Mouse (Mus musculus) lung, postnatal 0 days (tissue): Measurements from ENCODE around the gene Clec2d.
A peak's percentile ranks its signal among the peaks of the same experiment; 100 is the strongest.

ENCODE experiments used
- CTCF ChIP-seq: IDR thresholded peaks from 2 replicates; pipeline ENCODE4 v1.5.1; 2016; ENCODE audit warnings: antibody characterized with exemption, mild to moderate bottlenecking
- EP300 ChIP-seq: IDR thresholded peaks from 2 replicates; pipeline ENCODE4 v1.6.1; 2016; ENCODE audit warnings: antibody characterized with exemption, mild to moderate bottlenecking, control low read depth

DNA sequence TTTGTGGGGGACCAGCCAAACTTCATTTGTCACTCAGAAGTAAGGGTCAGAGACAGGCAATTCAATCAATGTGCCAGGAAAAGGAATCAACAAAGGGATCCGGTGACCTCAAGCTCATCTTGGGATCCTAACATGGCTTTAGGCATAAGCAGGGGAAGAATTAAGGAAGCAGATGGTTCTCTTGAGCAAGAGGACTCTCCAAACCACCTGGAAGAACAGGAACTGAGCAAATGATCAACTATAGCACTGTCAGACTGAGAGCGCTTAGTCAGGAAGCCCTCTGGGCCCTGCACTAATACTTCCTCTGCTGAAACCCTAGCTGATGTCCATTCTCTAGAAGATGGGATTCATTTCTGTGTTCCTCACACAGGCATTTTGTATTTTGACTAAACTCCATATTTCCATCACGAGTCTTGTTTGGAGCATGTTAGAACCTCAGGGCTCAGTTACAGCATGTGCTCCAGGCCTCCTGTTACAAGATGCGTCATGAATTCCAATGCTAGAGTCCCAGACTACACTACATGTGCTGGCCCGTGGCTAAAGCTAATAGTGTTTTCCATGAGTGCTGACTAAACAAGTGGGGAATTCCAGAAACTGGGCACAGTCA is 55.5 kb downstream of the Clec2d start:
- TF ChIP-seq CTCF (no peak), EP300 (peak; percentile 90)
